Mouse (Mus musculus) thymus, adult 2 months (tissue): ENCODE measurements at regions not wholly inside any gene's neighbourhood (a gene's known extent, or its start where the extent isn't known, plus 50 kb on each side); places are given as distances from the start of the nearest gene placed in this dataset.

Experiments
- CTCF ChIP-seq: fragments of 200-500 bp; IDR thresholded peaks from 2 replicates; pipeline ENCODE4 v1.5.1; 2012; ENCODE audit warnings: mild to moderate bottlenecking, control low read depth, low read length, moderate library complexity, borderline replicate concordance; ENCODE audit not compliant: control insufficient read depth, poor library complexity, insufficient read depth; ENCODE audit errors: extremely low read depth
- POLR2A ChIP-seq: fragments of 200-500 bp; IDR thresholded peaks from 2 replicates; pipeline ENCODE4 v1.6.1; 2012; ENCODE audit warnings: mild to moderate bottlenecking, low read length, control low read depth, moderate library complexity; ENCODE audit not compliant: control insufficient read depth, poor library complexity, insufficient read depth; ENCODE audit errors: extremely low read depth

- TF ChIP-seq POLR2A (no peak), CTCF (no peak)
Measured at GRCm38 (mm10) chr4:100624656-100625055, 146.0 kb downstream of the Ube2u start.
